Mouse (Mus musculus): Measurements from ENCODE around the gene Pola2.

- TF ChIP-seq CTCF (IDR thresholded peaks at IDR 0.05; ENCODE audit: borderline replicate concordance, extremely low read depth, insufficient read depth, insufficient read length): no peak
- no peak for TF ChIP-seq POLR2A (IDR thresholded peaks at IDR 0.05; ENCODE audit: borderline replicate concordance, extremely low read depth, insufficient read depth, insufficient read length, poor library complexity, severe bottlenecking)
Observed at GRCm38 (mm10) chr19:5991467-5991866, 27.5 kb upstream of the Pola2 start.

All from brain, embryonic 14.5 days (tissue).